Mouse (Mus musculus): ENCODE results near the gene Ubn1. TPM values are rescaled to one million over a fixed set of nuclear protein-coding genes. Genes with fewer than 3 reads are reported as not detected.
A peak's percentile ranks its signal among the peaks of the same experiment; 100 is the strongest.

The Ubn1 gene
- total and polyA plus RNA-seq, 2 experiments from 2014 or later, result 8.5 to 31.3 TPM

- WGBS, result 90% methylated on average over 10 of the region's 10 CpGs
- Histone ChIP-seq H3K4me1 (ENCODE audit: control insufficient read depth, insufficient read depth) (0 out of 2 replicates have a peak, but pooled peaks cover 6% of the 10 kb centered on the region), H3K9me3 (replicated peaks; ENCODE audit: control insufficient read depth, low read length) (no peaks in the 10 kb centered on the region), H3K36me3 (replicated peaks; ENCODE audit: control insufficient read depth, insufficient read depth, low read length) (peaks cover 15% of the 10 kb centered on the region), H3K27ac (ENCODE audit: low read depth) (no peak overlapping the region), H3K9ac (replicated peaks; ENCODE audit: low read depth, low read length) (no peak overlapping the region), H3K27me3 (ENCODE audit: control insufficient read depth, insufficient read depth, low read length) (no peaks in the 10 kb centered on the region), H3K4me2 (ENCODE audit: low read depth, low read length) (no peak overlapping the region), H3K4me3 (ENCODE audit: low read depth, low read length) (no peak overlapping the region)
- TF ChIP-seq EP300 (IDR thresholded peaks at IDR 0.05; ENCODE audit: low read depth) (no peak), CTCF (IDR thresholded peaks at IDR 0.05; ENCODE audit: low read depth) (no peak)
- ATAC-seq (ENCODE audit: insufficient read depth, low read depth), result no peak
- DNase-seq (ENCODE audit: low spot score), result no peak
Measured at GRCm38 (mm10) chr16:5010371-5010935, 39.4 kb upstream of the Ubn1 start.

- Histone ChIP-seq H3K9me3 (replicated peaks; ENCODE audit: control insufficient read depth, low read length) (no peaks in the 10 kb centered on the region), H3K4me2 (ENCODE audit: low read depth, low read length) (no peak overlapping the region), H3K27ac (ENCODE audit: low read depth) (no peak overlapping the region), H3K4me1 (ENCODE audit: control insufficient read depth, insufficient read depth) (0 out of 2 replicates have a peak, but pooled peaks cover 6% of the 10 kb centered on the region), H3K4me3 (ENCODE audit: low read depth, low read length) (no peak overlapping the region), H3K9ac (replicated peaks; ENCODE audit: low read depth, low read length) (no peak overlapping the region), H3K27me3 (ENCODE audit: control insufficient read depth, insufficient read depth, low read length) (no peaks in the 10 kb centered on the region), H3K36me3 (replicated peaks; ENCODE audit: control insufficient read depth, insufficient read depth, low read length) (peaks cover 24% of the 10 kb centered on the region)
- DNase-seq (ENCODE audit: low spot score), result no peak
- TF ChIP-seq CTCF (IDR thresholded peaks at IDR 0.05; ENCODE audit: low read depth) (no peak), EP300 (IDR thresholded peaks at IDR 0.05; ENCODE audit: low read depth) (no peak)
- no peak for ATAC-seq (ENCODE audit: insufficient read depth, low read depth)
- 79% methylated on average over 7 of the region's 7 CpGs for WGBS
Measured at GRCm38 (mm10) chr16:5011285-5011684, 38.6 kb upstream of the Ubn1 start.

GRCm38 (mm10) chr16:5012036-5013005 lies 37.5 kb upstream of the Ubn1 start:
- DNase-seq (ENCODE audit: low spot score) (no peak), ATAC-seq (ENCODE audit: insufficient read depth, low read depth) (no peak)
- H3K4me2 ChIP-seq (ENCODE audit: low read depth, low read length), result peak overlapping the region; percentile 67
- no peaks in the 10 kb centered on the region for H3K9me3 ChIP-seq (replicated peaks; ENCODE audit: control insufficient read depth, low read length)
- 0 out of 2 replicates have a peak, but pooled peaks cover 6% of the 10 kb centered on the region for H3K4me1 ChIP-seq (ENCODE audit: control insufficient read depth, insufficient read depth)
- peak overlapping the region; percentile 71 for H3K4me3 ChIP-seq (ENCODE audit: low read depth, low read length)
- H3K36me3 ChIP-seq (replicated peaks; ENCODE audit: control insufficient read depth, insufficient read depth, low read length), result peaks cover 34% of the 10 kb centered on the region
- H3K27me3 ChIP-seq (ENCODE audit: control insufficient read depth, insufficient read depth, low read length), result no peaks in the 10 kb centered on the region
- H3K27ac ChIP-seq (ENCODE audit: low read depth), result no peak overlapping the region
- peak overlapping the region; percentile 59; the same call in 1 of the 2 replicates for H3K9ac ChIP-seq (replicated peaks; ENCODE audit: low read depth, low read length)
- TF ChIP-seq CTCF (IDR thresholded peaks at IDR 0.05; ENCODE audit: low read depth) (no peak), EP300 (IDR thresholded peaks at IDR 0.05; ENCODE audit: low read depth) (no peak)
- WGBS, result 44% methylated on average over 13 of the region's 13 CpGs

GRCm38 (mm10) chr16:5013054-5013838 lies 36.6 kb upstream of the Ubn1 start, which contains the start of gene Rogdi:
Rogdi (minus strand) TSS chr16:5013553.
- Histone ChIP-seq H3K9me3 (replicated peaks; ENCODE audit: control insufficient read depth, low read length) (no peaks in the 10 kb centered on the region), H3K36me3 (replicated peaks; ENCODE audit: control insufficient read depth, insufficient read depth, low read length) (peaks cover 43% of the 10 kb centered on the region), H3K27me3 (ENCODE audit: control insufficient read depth, insufficient read depth, low read length) (no peaks in the 10 kb centered on the region), H3K4me2 (ENCODE audit: low read depth, low read length) (peak within 1 kb of the TSS; percentile 67), H3K4me3 (ENCODE audit: low read depth, low read length) (peak within 1 kb of the TSS; percentile 71), H3K9ac (replicated peaks; ENCODE audit: low read depth, low read length) (peak within 1 kb of the TSS; percentile 59), H3K27ac (ENCODE audit: low read depth) (0 out of 2 replicates have a peak within 1 kb of the TSS, but pooled peaks have one; percentile 17), H3K4me1 (ENCODE audit: control insufficient read depth, insufficient read depth) (0 out of 2 replicates have a peak, but pooled peaks cover 6% of the 10 kb centered on the region)
- WGBS, result under 1% methylated on average over 62 of the region's 63 CpGs
- DNase-seq (ENCODE audit: low spot score) (peak; percentile 99), ATAC-seq (ENCODE audit: insufficient read depth, low read depth) (peak; percentile 99)
- peak; percentile 60; the same call in 1 of the 2 replicates for TF ChIP-seq EP300 (IDR thresholded peaks at IDR 0.05; ENCODE audit: low read depth)
- TF ChIP-seq CTCF (IDR thresholded peaks at IDR 0.05; ENCODE audit: low read depth), result no peak; the same call in 1 of the 2 replicates

GRCm38 (mm10) chr16:5014578-5014977 lies 35.3 kb upstream of the Ubn1 start:
- ATAC-seq (ENCODE audit: insufficient read depth, low read depth), result no peak

More at GRCm38 (mm10) chr16:5014578-5014977, 35.3 kb upstream of the Ubn1 start:
- H3K9me3 ChIP-seq (replicated peaks; ENCODE audit: control insufficient read depth, low read length), result no peaks in the 10 kb centered on the region
- H3K4me3 ChIP-seq (ENCODE audit: low read depth, low read length), result no peak overlapping the region
- H3K9ac ChIP-seq (replicated peaks; ENCODE audit: low read depth, low read length), result no peak overlapping the region
- DNase-seq (ENCODE audit: low spot score), result no peak
- H3K27me3 ChIP-seq (ENCODE audit: control insufficient read depth, insufficient read depth, low read length), result no peaks in the 10 kb centered on the region
- H3K36me3 ChIP-seq (replicated peaks; ENCODE audit: control insufficient read depth, insufficient read depth, low read length), result peaks cover 52% of the 10 kb centered on the region
- 0 out of 2 replicates have a peak, but pooled peaks cover 6% of the 10 kb centered on the region for H3K4me1 ChIP-seq (ENCODE audit: control insufficient read depth, insufficient read depth)
- H3K27ac ChIP-seq (ENCODE audit: low read depth), result no peak overlapping the region
- H3K4me2 ChIP-seq (ENCODE audit: low read depth, low read length), result no peak overlapping the region
- WGBS, result 86% methylated on average over 4 of the region's 4 CpGs
- TF ChIP-seq CTCF (IDR thresholded peaks at IDR 0.05; ENCODE audit: low read depth), result no peak
- TF ChIP-seq EP300 (IDR thresholded peaks at IDR 0.05; ENCODE audit: low read depth), result no peak

All from heart, postnatal 0 days (tissue).